Mouse (Mus musculus): Measurements from ENCODE around the gene Dmbx1.

The Dmbx1 gene

DNA sequence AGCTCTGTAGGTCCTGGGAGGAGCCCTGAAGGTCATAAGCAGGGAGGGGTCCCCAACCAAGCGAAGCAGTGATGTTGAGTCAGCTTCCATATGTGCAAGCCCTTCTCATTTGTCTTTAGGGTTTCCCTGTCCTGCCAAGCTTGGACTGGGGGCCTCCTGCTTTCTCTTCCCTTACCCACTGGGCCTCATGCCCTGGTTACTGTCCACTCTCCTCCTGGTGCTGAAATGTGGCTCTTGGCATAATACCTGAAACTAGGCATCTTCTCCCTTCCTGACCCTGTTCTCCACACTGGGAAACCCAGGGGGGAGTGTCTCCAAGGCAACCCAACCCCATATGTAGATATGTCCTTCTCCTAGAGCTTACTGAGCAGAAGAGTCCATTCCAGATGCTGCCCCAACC is 52.9 kb downstream of the Dmbx1 start:
- DNase-seq (ENCODE audit: low spot score in 2 of 2), result no peak

DNA sequence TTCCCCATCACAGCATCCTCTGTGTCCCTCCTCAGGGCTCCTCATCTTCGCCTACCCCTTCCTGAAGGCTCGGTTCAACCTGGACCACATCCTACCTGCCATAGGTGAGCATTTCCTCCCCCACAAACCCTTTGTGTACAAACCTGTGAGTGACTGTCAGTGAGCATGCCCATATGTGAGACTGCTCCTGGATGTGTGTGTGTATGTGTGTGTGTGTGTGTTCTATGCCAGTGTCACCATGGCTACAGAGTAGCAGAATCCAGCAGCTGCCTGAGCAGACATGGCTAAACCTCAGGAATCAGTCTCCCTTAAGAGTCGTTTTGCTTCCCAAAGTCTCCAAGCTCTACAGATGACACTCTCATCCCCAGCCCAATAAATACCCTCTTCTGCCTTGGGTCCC is 53.9 kb downstream of the Dmbx1 start:
- DNase-seq (ENCODE audit: low spot score in 2 of 2), result no peak

DNA sequence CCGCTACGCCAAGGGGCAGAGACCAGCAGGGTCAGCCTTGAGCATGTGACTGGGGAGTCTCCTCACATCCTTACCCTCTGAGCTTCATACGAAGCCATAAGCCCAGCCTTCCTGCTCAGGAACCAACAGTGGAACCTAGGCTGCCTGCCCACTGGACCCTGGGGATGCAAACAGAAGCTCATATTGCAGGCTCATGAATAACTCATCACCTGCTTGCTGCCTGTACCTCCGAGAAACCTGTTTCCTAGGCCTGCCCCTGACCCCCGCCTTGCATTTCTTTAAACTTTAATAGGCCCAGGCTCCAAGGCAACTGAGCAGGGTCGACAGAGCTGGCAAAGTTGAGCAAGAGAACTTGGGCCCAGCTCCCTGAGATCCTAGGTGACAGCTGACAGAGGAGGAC is 55.7 kb downstream of the Dmbx1 start, which contains the start of gene Kncn:
Kncn (plus strand) TSS at position 379 of the 400 bp plus-strand sequence.
- no peak for DNase-seq (ENCODE audit: low spot score in 2 of 2)

DNA sequence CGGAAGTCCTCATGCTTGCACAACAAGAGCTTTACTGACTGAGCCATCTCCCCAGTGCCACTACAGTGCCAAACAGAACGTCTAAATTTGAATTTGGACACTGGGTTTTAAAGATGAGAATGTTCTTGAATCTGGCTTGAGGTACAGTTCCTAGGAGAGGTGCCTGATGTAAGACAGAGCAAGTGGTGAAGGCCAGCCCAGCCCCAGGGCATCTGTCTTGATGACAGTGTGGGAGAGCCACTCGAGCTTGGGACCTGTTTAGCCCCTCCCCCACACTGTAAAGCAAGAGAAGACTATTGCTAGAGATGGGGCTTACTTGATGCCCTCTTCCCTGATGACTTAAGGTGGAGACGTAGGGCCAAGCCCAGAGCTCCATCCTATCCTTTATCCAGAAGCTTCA is 57.5 kb downstream of the Dmbx1 start:
- DNase-seq (ENCODE audit: low spot score in 2 of 2), result no peak

DNA sequence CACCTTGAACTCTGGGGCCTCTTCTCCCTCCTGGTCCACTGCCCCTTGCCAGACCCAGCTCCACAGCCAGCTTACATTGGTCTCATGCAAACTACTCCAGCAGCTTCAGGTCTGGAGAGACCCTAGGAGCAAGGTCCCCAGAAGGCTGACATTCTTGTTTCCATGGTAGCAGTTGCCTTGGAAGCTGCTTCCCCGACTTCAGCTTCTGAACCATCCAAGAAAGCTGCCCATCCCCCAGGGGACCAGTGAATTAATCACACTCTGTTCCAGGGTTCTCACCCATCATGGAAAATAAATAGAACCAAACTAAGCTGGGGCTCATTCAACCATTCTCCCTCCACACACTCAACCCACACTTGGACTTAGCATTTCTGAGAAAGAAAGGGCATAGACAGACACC is 58.5 kb downstream of the Dmbx1 start:
- DNase-seq (ENCODE audit: low spot score in 2 of 2), result no peak

DNA sequence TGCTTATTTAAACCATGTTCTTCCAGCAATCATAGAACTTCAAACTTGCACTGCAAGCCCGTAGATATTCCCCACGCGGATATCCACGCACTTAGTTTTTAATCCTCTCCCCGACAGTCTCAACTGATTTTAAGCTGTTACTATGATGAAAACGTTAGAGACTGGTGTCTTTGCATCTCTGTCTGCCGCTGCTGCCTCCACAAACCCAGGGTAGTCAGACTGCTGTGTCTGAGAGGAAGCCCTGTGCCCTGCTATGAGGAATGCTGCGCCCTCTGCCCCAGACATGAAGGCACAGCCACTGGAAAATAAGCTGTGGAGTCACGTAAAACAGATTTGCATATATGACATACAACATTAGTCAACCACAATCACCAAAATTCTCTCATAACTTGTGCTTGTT is 60.9 kb downstream of the Dmbx1 start:
- no peak for DNase-seq (ENCODE audit: low spot score in 2 of 2)

DNA sequence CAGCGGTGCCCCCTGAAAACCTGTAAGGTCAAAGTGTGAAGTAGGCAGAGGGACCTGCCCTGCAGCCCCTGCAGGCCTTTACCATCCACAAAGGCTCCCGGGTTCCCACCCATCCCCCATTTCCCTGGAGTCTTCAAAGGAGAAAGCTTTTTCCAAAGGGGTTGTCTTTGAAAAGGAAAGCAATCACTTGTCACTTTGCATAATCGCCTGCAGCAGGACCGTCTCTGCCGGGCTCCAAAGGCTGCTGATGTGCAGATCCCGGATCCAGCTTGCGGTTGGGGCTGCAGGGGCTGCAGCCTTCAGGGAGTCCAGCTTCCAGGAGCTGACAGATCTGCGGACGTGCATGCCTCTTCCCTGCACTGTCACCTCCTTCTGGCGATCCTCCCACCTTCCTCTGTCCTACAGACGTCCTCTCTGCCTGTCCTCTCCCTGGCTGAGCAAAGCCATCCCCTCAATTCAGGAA is 61.5 kb downstream of the Dmbx1 start:
- no peak for DNase-seq (ENCODE audit: low spot score in 2 of 2)

DNA sequence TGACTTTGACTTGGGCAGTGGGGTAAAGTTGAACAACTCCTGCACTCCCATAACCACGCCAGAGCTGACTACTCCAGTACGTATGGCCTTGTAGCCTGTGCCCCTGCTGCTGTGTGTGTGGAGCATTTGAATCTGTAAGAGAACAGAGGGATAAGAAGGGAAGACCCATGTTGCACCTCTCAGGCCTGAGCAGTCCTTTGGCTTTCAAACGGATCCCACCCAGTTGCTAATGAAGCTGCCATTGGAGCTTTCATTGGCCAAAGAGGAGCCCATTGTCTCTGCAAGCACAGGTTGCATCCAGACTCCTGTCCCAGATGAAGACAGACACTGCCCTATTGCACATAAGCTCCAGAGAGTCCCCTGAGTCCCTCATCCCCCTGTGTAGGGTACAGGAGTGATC is 66.5 kb downstream of the Dmbx1 start:
- DNase-seq (ENCODE audit: low spot score in 2 of 2), result no peak

DNA sequence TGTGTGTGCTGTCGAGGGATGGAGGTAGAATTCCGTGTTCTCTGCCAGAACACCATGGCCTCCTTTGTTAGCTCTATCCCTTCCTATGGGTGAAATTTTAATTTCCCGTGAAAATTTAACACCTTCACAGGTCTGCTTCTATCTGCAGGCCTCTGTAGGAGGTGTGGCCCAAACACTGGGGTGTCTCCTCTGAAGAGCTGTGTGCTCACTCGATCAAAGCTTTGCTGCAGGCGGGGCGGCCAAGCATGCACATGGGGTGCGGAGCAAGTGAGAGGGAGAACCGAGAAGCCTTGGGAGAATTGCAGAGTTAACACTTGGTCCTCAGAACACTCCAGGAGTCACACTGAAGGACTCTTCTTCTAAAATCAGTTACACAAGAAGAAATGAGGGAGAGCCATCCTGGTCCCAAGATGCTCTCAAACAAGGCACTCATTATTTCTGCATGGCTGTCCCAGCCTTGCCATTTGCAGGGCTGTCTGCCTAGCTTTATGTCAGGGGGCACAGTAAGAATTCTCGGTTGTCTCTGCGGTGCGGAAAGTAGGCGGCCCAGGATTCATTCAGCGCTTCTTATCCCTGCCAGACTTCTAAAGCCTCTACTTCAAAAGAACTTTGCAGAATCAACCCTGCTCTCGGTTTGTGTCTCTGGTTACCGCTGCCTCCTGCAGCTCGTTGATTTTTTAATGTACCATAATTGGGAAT is 70.1 kb downstream of the Dmbx1 start:
- no peak for DNase-seq (ENCODE audit: low spot score in 2 of 2)

All from spleen, postnatal 10 days (tissue).